ENCODE assay signal across 25 mouse cellular contexts in the genomic region with DNA sequence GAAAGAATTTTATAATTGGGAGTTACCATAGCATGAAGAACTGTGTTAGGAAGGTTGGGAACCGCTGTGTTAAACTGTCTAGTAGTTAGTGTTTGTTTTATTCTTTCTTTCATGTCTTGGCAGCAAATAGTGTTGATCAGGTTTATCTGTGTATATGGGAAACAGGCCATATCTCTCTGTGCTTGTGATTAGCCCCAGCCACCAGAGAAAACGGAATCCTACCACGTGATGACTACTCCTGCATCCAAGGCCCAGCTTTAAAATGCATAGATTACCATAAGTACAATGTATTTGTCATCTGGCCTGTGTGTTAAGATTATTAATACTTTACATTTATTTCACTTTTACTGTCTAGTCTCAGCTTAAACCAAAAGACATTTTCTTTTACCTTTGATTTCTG. TPM values are rescaled to one million over a fixed set of nuclear protein-coding genes. Genes with fewer than 3 reads are reported as not detected.
A peak's percentile ranks its signal among the peaks of the same experiment; 100 is the strongest.
DNase-seq lines count a peak whose midpoint lies in the region; ATAC-seq and TF ChIP-seq lines count a peak whose summit lies in the region.
"Had no signal": no experiment of that assay in that cellular context is flagged by ENCODE, and none has a peak within 500 bp of the region (broad histone marks: within the 10 kb centered on the region; RNA-seq: fewer than 3 reads in every experiment).

No protein-coding gene starts in this region.

- no peak overlapping the region for H3K27ac ChIP-seq in heart, embryonic 16.5 days (ENCODE audit: low read length)
- H3K27ac ChIP-seq in MEL (ENCODE audit: control insufficient read depth, low read depth, low read length), result no peak overlapping the region
- H3K27ac ChIP-seq: embryonic facial prominence, embryonic 13.5 days; embryonic facial prominence, embryonic 15.5 days; forebrain, embryonic 10.5 days; forebrain, embryonic 12.5 days had no signal

- 0 out of 2 replicates have a peak, but pooled peaks have one; percentile 18 for ATAC-seq in heart, embryonic 16.5 days (replicated peaks; ENCODE audit: extremely low read depth, insufficient read depth, low FRiP score)
- peak; percentile 58; the same call in 1 of the 2 replicates for ATAC-seq in megakaryocyte-erythroid progenitor cell, adult 5-6 weeks (replicated peaks; ENCODE audit: low FRiP score, low TSS enrichment, poor library complexity, severe bottlenecking)
- ATAC-seq: CD4-positive, CD25-positive, alpha-beta regulatory T cell, adult 4 months; forebrain, embryonic 14.5 days; forebrain, embryonic 16.5 days had no signal

- TF ChIP-seq EP300 in MEL (IDR thresholded peaks at IDR 0.05; ENCODE audit: low read depth in 1 of 2, low read length in 2 of 2), result peak; percentile 30 to 75; a peak in 3 of 4 replicates

- no peak overlapping the region for H3K9ac ChIP-seq in heart, embryonic 16.5 days (ENCODE audit: low read length)
- no peak overlapping the region for H3K9ac ChIP-seq in MEL (ENCODE audit: control insufficient read depth, low read depth, low read length, poor library complexity, severe bottlenecking)
- H3K9ac ChIP-seq: embryonic facial prominence, embryonic 13.5 days; embryonic facial prominence, embryonic 15.5 days; forebrain, embryonic 12.5 days had no signal

- WGBS in heart, embryonic 16.5 days, result 46% methylated on average over 3 of the region's 3 CpGs

- DNase-seq in heart, postnatal 14 days, result no peak
- DNase-seq in MEL (ENCODE audit: low read depth, low spot score), result peak; percentile 44
- no peak for DNase-seq in left cerebral cortex, postnatal 10 days (ENCODE audit: extremely low spot score in 1 of 2, low spot score in 2 of 2)
- DNase-seq: adrenal gland, adult 2 months; adrenal gland, postnatal 10 days; adrenal gland, postnatal 25 days; B cell, adult 2 months; cerebellum, adult 11 months; cerebellum, adult 18-20 months; cerebellum, adult 8-10 months; cerebellum, postnatal 14 days; cerebellum, postnatal 36 days; embryo, embryonic 11 days had no signal

- H3K4me2 ChIP-seq in heart, embryonic 16.5 days (ENCODE audit: low read depth, low read length), result no peak overlapping the region
- H3K4me2 ChIP-seq: embryonic facial prominence, embryonic 13.5 days; embryonic facial prominence, embryonic 15.5 days; forebrain, embryonic 12.5 days had no signal

- intact Hi-C loops in heart, postnatal 14 days (cut with DNase I), result no loop called here
- intact Hi-C loops in left cerebral cortex, postnatal 10 days (cut with DNase I), result no loop called here

- no peaks in the 10 kb centered on the region for H3K4me1 ChIP-seq in heart, embryonic 16.5 days (ENCODE audit: control insufficient read depth, insufficient read depth, low read length)
- H3K4me1 ChIP-seq in MEL (ENCODE audit: control insufficient read depth in 1 of 2, insufficient read depth in 2 of 2, low read length in 2 of 2), result peaks cover 10 to 28% of the 10 kb centered on the region in 2 experiments
- H3K4me1 ChIP-seq: embryonic facial prominence, embryonic 13.5 days; embryonic facial prominence, embryonic 15.5 days; forebrain, embryonic 10.5 days; forebrain, embryonic 12.5 days had no signal

- TF ChIP-seq POLR2A in MEL (IDR thresholded peaks at IDR 0.05; ENCODE audit: control insufficient read depth in 1 of 2, insufficient read depth in 1 of 2, low read depth in 1 of 2, low read length in 2 of 2, poor library complexity in 1 of 2), result no peak

- H3K9me3 ChIP-seq in heart, embryonic 16.5 days (replicated peaks; ENCODE audit: control insufficient read depth, low read length), result no peaks in the 10 kb centered on the region
- no peaks in the 10 kb centered on the region for H3K9me3 ChIP-seq in MEL (replicated peaks; ENCODE audit: insufficient read depth, low read length)
- H3K9me3 ChIP-seq: embryonic facial prominence, embryonic 13.5 days; embryonic facial prominence, embryonic 15.5 days; forebrain, embryonic 10.5 days; forebrain, embryonic 12.5 days; G1E had no signal

- H3K79me2 ChIP-seq in MEL (ENCODE audit: control insufficient read depth, insufficient read depth, low read length, poor library complexity), result no peaks in the 10 kb centered on the region

- no peak overlapping the region for H3K4me3 ChIP-seq in heart, embryonic 16.5 days (ENCODE audit: low read length)
- no peak overlapping the region for H3K4me3 ChIP-seq in MEL (ENCODE audit: control insufficient read depth in 1 of 2, insufficient read depth in 1 of 2, low read depth in 2 of 2, low read length in 2 of 2)
- H3K4me3 ChIP-seq: embryonic facial prominence, embryonic 13.5 days; embryonic facial prominence, embryonic 15.5 days; erythroblast, embryonic 14.5 days; forebrain, embryonic 10.5 days; forebrain, embryonic 12.5 days had no signal

- no peaks in the 10 kb centered on the region for H3K27me3 ChIP-seq in heart, embryonic 16.5 days (ENCODE audit: control insufficient read depth, insufficient read depth, low read length)
- no peaks in the 10 kb centered on the region for H3K27me3 ChIP-seq in MEL (ENCODE audit: control insufficient read depth in 1 of 2, insufficient read depth in 2 of 2, low read length in 2 of 2)
- H3K27me3 ChIP-seq: CH12.LX; embryonic facial prominence, embryonic 13.5 days; embryonic facial prominence, embryonic 15.5 days; forebrain, embryonic 12.5 days had no signal

- TF ChIP-seq RAD21 in MEL (IDR thresholded peaks at IDR 0.05; ENCODE audit: low read depth, low read length), result no peak

- TF ChIP-seq CTCF in MEL (IDR thresholded peaks at IDR 0.05 in 2 of 3, conservative IDR thresholded peaks at IDR 0.05 in 1 of 3; ENCODE audit: control insufficient read depth in 1 of 3, insufficient read depth in 1 of 3, low read depth in 2 of 3, low read length in 3 of 3, poor library complexity in 1 of 3, severe bottlenecking in 1 of 3), result no peak

- H3K36me3 ChIP-seq in heart, embryonic 16.5 days (ENCODE audit: control insufficient read depth, insufficient read depth), result no peaks in the 10 kb centered on the region
- H3K36me3 ChIP-seq in MEL (ENCODE audit: control insufficient read depth in 1 of 2, insufficient read depth in 2 of 2, low read length in 2 of 2), result peaks cover 0 to 24% of the 10 kb centered on the region in 2 experiments; a peak in 2 of 4 replicates
- H3K36me3 ChIP-seq: embryonic facial prominence, embryonic 13.5 days; embryonic facial prominence, embryonic 15.5 days; forebrain, embryonic 12.5 days had no signal

TF ChIP-seq in MEL, 35 proteins besides CTCF, POLR2A, EP300 and RAD21 (continues in another document):
- TF ChIP-seq MAFK (IDR thresholded peaks at IDR 0.05; ENCODE audit: borderline replicate concordance, low read depth, low read length) (no peak), CHD2 (IDR thresholded peaks at IDR 0.05; ENCODE audit: low read length) (no peak), MEF2A (IDR thresholded peaks at IDR 0.05; ENCODE audit: extremely low read depth, insufficient replicate concordance, low read depth, low read length, poor library complexity, severe bottlenecking) (no peak), GATA1 (IDR thresholded peaks at IDR 0.05; ENCODE audit: low read depth, low read length) (peak; percentile 53), SIN3A (IDR thresholded peaks at IDR 0.05; ENCODE audit: low read length) (no peak), ZNF384 (IDR thresholded peaks at IDR 0.05; ENCODE audit: low read depth, low read length) (no peak), ZC3H11A (IDR thresholded peaks at IDR 0.05; ENCODE audit: low read depth, low read length) (no peak), BHLHE40 (IDR thresholded peaks at IDR 0.05; ENCODE audit: borderline replicate concordance, low read depth, low read length) (peak; percentile 56; the same call in 1 of the 2 replicates), MAX (IDR thresholded peaks at IDR 0.05; ENCODE audit: low read length) (peak; percentile 68; the same call in 1 of the 2 replicates), UBTF (IDR thresholded peaks at IDR 0.05; ENCODE audit: borderline replicate concordance, insufficient read depth, low read depth, low read length) (no peak), NRF1 (IDR thresholded peaks at IDR 0.05; ENCODE audit: insufficient read depth, low read depth, low read length, poor library complexity, severe bottlenecking) (no peak), CHD1 (IDR thresholded peaks at IDR 0.05; ENCODE audit: low read depth, low read length) (no peak), ZMIZ1 (IDR thresholded peaks at IDR 0.05; ENCODE audit: low read depth, low read length) (no peak), USF1 (IDR thresholded peaks at IDR 0.05; ENCODE audit: low read depth, low read length) (peak; percentile 92), E2F4 (IDR thresholded peaks at IDR 0.05; ENCODE audit: borderline replicate concordance, low read depth, low read length) (no peak), KAT2A (conservative IDR thresholded peaks at IDR 0.05; ENCODE audit: low read depth, low read length) (no peak), ZKSCAN1 (IDR thresholded peaks at IDR 0.05; ENCODE audit: low read depth, low read length) (no peak), POLR2AphosphoS2 (IDR thresholded peaks at IDR 0.05; ENCODE audit: low read length) (no peak), MYB (IDR thresholded peaks at IDR 0.05; ENCODE audit: low read depth, low read length) (no peak), USF2 (IDR thresholded peaks at IDR 0.05; ENCODE audit: borderline replicate concordance in 1 of 2, insufficient read depth in 1 of 2, low read depth in 1 of 2, low read length in 2 of 2) (peak in 1 of 2 experiments; percentile 68; a peak in 2 of 4 replicates), MXI1 (IDR thresholded peaks at IDR 0.05; ENCODE audit: low read depth, low read length) (no peak), MYC (IDR thresholded peaks at IDR 0.05; ENCODE audit: low read depth, low read length) (no peak), TAL1 (IDR thresholded peaks at IDR 0.05; ENCODE audit: low read length) (no peak), ELF1 (IDR thresholded peaks at IDR 0.05; ENCODE audit: low read depth, low read length) (no peak), SMC3 (IDR thresholded peaks at IDR 0.05; ENCODE audit: low read depth, low read length) (no peak), NELFE (IDR thresholded peaks at IDR 0.05; ENCODE audit: low read depth, low read length) (no peak), TCF12 (IDR thresholded peaks at IDR 0.05; ENCODE audit: low read depth, low read length) (peak; percentile 58; the same call in 1 of the 2 replicates), TBP (IDR thresholded peaks at IDR 0.05; ENCODE audit: low read depth, low read length) (no peak)

RNA-seq across cellular contexts. Expression of a gene that starts 51.9 kb away (rescaled TPM):
- 9.5 and 10.6 TPM in 2 replicates for polyA plus RNA-seq in heart, embryonic 16.5 days (2015; fragmentation: Nextera tagmentation; extraction: Ambion mirVana)
- total RNA-seq in heart, postnatal 14 days (2021), result 1 to 10 TPM; 7.5 to 8.7 TPM
- 4.3 and 5.2 TPM in 2 replicates for total RNA-seq in MEL (2012; rRNA removed)
- 1 to 10 TPM in 1 of 2 experiments, not detected in 1; 4.7 TPM for polyA plus RNA-seq in MEL (2012; ENCODE audit: insufficient read depth in 1 of 2, insufficient read length in 2 of 2, low read depth in 1 of 2, low replicate concordance in 2 of 2, missing spikeins in 1 of 2)
- total RNA-seq in megakaryocyte-erythroid progenitor cell, adult 5-6 weeks (2014; fragmentation: Nextera tagmentation), result 7.5 and 8.8 TPM in 2 replicates
- 5.2 and 9.4 TPM in 2 replicates for total RNA-seq in megakaryocyte-erythroid progenitor cell, adult 5-6 weeks (2017)
- 1 to 10 TPM; 5.0 to 5.6 TPM for total RNA-seq in left cerebral cortex, postnatal 10 days (2021)
